Mouse (Mus musculus) ovary, postnatal 36 days (tissue): ENCODE measurements around the gene Pcbd2.
A peak's percentile ranks its signal among the peaks of the same experiment; 100 is the strongest.
"Not testable (repeated sequence)": the region's sequence is repeated elsewhere in the genome, so short reads cannot be mapped to it uniquely, and the experiment has no call there.

ENCODE experiments used
- DNase-seq: peaks from one replicate; pipeline ENCODE4 v3.0.0; 2022; ENCODE audit warnings: low spot score, mixed read lengths

The Pcbd2 gene

GRCm38 (mm10) chr13:55727120-55727838 lies at the start of gene Pcbd2:
Pcbd2 (plus strand) TSS chr13:55727368.
- peak; percentile 92 for DNase-seq

GRCm38 (mm10) chr13:55682201-55682600 lies 45.0 kb upstream of the Pcbd2 start:
- no peak for DNase-seq

GRCm38 (mm10) chr13:55683581-55683980 lies 43.6 kb upstream of the Pcbd2 start:
- no peak for DNase-seq

- DNase-seq, result no peak
These were observed 41.0 kb upstream of the Pcbd2 start for GRCm38 (mm10) chr13:55686107-55686633.

GRCm38 (mm10) chr13:55687927-55688602 lies 39.1 kb upstream of the Pcbd2 start:
- DNase-seq, result no peak

- DNase-seq, result peak; percentile 91
These were observed 34.5 kb upstream of the Pcbd2 start, which contains the start of gene B230219D22Rik for GRCm38 (mm10) chr13:55692535-55693242. B230219D22Rik (plus strand) TSS chr13:55693124.

GRCm38 (mm10) chr13:55693243-55693721 lies 33.9 kb upstream of the Pcbd2 start:
- DNase-seq, result no peak

GRCm38 (mm10) chr13:55694110-55694509 lies 33.1 kb upstream of the Pcbd2 start:
- DNase-seq, result no peak

- DNase-seq, result not testable (repeated sequence)
These were observed 31.2 kb upstream of the Pcbd2 start for GRCm38 (mm10) chr13:55695989-55696388.

GRCm38 (mm10) chr13:55704301-55704700 lies 22.9 kb upstream of the Pcbd2 start:
- DNase-seq, result no peak

- DNase-seq, result no peak
These were observed 14.3 kb upstream of the Pcbd2 start for GRCm38 (mm10) chr13:55712846-55713245.

GRCm38 (mm10) chr13:55714501-55715166 lies 12.5 kb upstream of the Pcbd2 start, which contains the start of gene Txndc15:
Txndc15 (plus strand) TSS chr13:55714650.
- peak; percentile 90 for DNase-seq

GRCm38 (mm10) chr13:55715167-55715512 lies 12.0 kb upstream of the Pcbd2 start:
- no peak for DNase-seq

- DNase-seq, result no peak
These were observed 11.2 kb upstream of the Pcbd2 start for GRCm38 (mm10) chr13:55715908-55716510.

GRCm38 (mm10) chr13:55721516-55721915 lies 5.7 kb upstream of the Pcbd2 start:
- no peak for DNase-seq

- no peak for DNase-seq
These were observed 5.2 kb upstream of the Pcbd2 start for GRCm38 (mm10) chr13:55721995-55722394.

GRCm38 (mm10) chr13:55726598-55727119 lies 509 bp upstream of the Pcbd2 start:
- DNase-seq, result no peak

GRCm38 (mm10) chr13:55727839-55728238 lies 671 bp downstream of the Pcbd2 start:
- DNase-seq, result peak; percentile 66

GRCm38 (mm10) chr13:55730716-55731115 lies 3.5 kb downstream of the Pcbd2 start:
- DNase-seq, result no peak

- DNase-seq, result no peak
These were observed 5.0 kb downstream of the Pcbd2 start for GRCm38 (mm10) chr13:55732121-55732520.
